Mouse (Mus musculus): Measurements from ENCODE around the gene Ccdc177. TPM values are rescaled to one million over a fixed set of nuclear protein-coding genes. Genes with fewer than 3 reads are reported as not detected.

Ccdc177 gene
- total RNA-seq, 2 experiments from 2014 or later: not detected

Other genes with a start within 250 kb of the Ccdc177 start
- gene Galnt16, start 242.4 kb downstream of the Ccdc177 start, total RNA-seq (2014; fragmentation: Nextera tagmentation): not detected in 2 replicates
- gene Galnt16, start 242.4 kb downstream of the Ccdc177 start, total RNA-seq (2017): not detected in 2 replicates
- gene Slc39a9, start 116.8 kb downstream of the Ccdc177 start, total RNA-seq (2014; fragmentation: Nextera tagmentation): 31.3 and 33.5 TPM in 2 replicates
- gene Slc39a9, start 116.8 kb downstream of the Ccdc177 start, total RNA-seq (2017): 11.5 and 13.5 TPM in 2 replicates
- gene Erh, start 116.3 kb downstream of the Ccdc177 start, total RNA-seq (2014; fragmentation: Nextera tagmentation): 129 and 164 TPM in 2 replicates
- gene Erh, start 116.3 kb downstream of the Ccdc177 start, total RNA-seq (2017): 75.6 and 95.5 TPM in 2 replicates
- gene Plekhd1, start 68.1 kb downstream of the Ccdc177 start, total RNA-seq (2014; fragmentation: Nextera tagmentation): not detected in 2 replicates
- not detected in 2 replicates for gene Plekhd1, start 68.1 kb downstream of the Ccdc177 start, total RNA-seq (2017)
- gene Susd6, start 29.8 kb upstream of the Ccdc177 start, total RNA-seq (2014; fragmentation: Nextera tagmentation): 21.7 and 22.0 TPM in 2 replicates
- gene Susd6, start 29.8 kb upstream of the Ccdc177 start, total RNA-seq (2017): 14.0 and 16.4 TPM in 2 replicates
- 313 and 360 TPM in 2 replicates for gene Srsf5, start 184.8 kb upstream of the Ccdc177 start, total RNA-seq (2014; fragmentation: Nextera tagmentation)
- gene Srsf5, start 184.8 kb upstream of the Ccdc177 start, total RNA-seq (2017): 731 and 831 TPM in 2 replicates
- gene Slc10a1, start 208.0 kb upstream of the Ccdc177 start, total RNA-seq (2014; fragmentation: Nextera tagmentation): not detected in 2 replicates
- gene Slc10a1, start 208.0 kb upstream of the Ccdc177 start, total RNA-seq (2017): not detected in 2 replicates

Data from granulocyte monocyte progenitor cell, adult 5-6 weeks (primary cell).